Mouse (Mus musculus) limb, embryonic 14.5 days (tissue): ENCODE results near the gene Notum. TPM values are rescaled to one million over a fixed set of nuclear protein-coding genes. Genes with fewer than 3 reads are reported as not detected.

Experiments
- ATAC-seq: fragments of 200-750 bp; cut with Nextera tagmentation; 2 replicates; pipeline ENCODE4 v1.8.0; 2017; ENCODE audit warnings: low read depth, moderate number of reproducible peaks, moderate TSS enrichment; ENCODE audit not compliant: low FRiP score
- DNase-seq: peaks from one replicate; pipeline ENCODE4 v3.0.0-alpha.2; 2015; ENCODE audit warnings: low spot score
- H3K27ac ChIP-seq: fragments of 300-500 bp; sonication (generic); replicated peaks from 2 replicates; pipeline ENCODE4 v1.5.1; 2014; ENCODE audit warnings: low read depth, mild to moderate bottlenecking, low read length, moderate library complexity, mixed read lengths
- H3K27me3 ChIP-seq: fragments of 300-500 bp; sonication (generic); 2 replicates; pipeline ENCODE4 v1.6.1; 2014; ENCODE audit warnings: low read length, mixed read lengths; ENCODE audit not compliant: control insufficient read depth, insufficient read depth
- H3K36me3 ChIP-seq: fragments of 300-500 bp; sonication (generic); 2 replicates; pipeline ENCODE4 v1.6.1; 2014; ENCODE audit warnings: mild to moderate bottlenecking, low read length, moderate library complexity, mixed read lengths; ENCODE audit not compliant: control insufficient read depth, insufficient read depth
- H3K4me1 ChIP-seq: fragments of 300-500 bp; sonication (generic); 2 replicates; pipeline ENCODE4 v1.6.1; 2014; ENCODE audit warnings: antibody characterized with exemption, low read length, mixed read lengths; ENCODE audit not compliant: control insufficient read depth, insufficient read depth
- H3K4me2 ChIP-seq: fragments of 300-500 bp; sonication (generic); replicated peaks from 2 replicates; pipeline ENCODE4 v1.6.1; 2014; ENCODE audit warnings: low read depth, mild to moderate bottlenecking, low read length, moderate library complexity; ENCODE audit not compliant: severe bottlenecking
- H3K4me3 ChIP-seq: fragments of 300-500 bp; sonication (generic); replicated peaks from 2 replicates; pipeline ENCODE4 v1.5.1; 2014; ENCODE audit warnings: low read length
- H3K9ac ChIP-seq: fragments of 300-500 bp; sonication (generic); 2 replicates; pipeline ENCODE4 v1.6.1; 2014; ENCODE audit warnings: mild to moderate bottlenecking, low read depth, low read length, moderate library complexity; ENCODE audit not compliant: severe bottlenecking
- H3K9me3 ChIP-seq: fragments of 300-500 bp; sonication (generic); 2 replicates; pipeline ENCODE4 v1.6.1; 2016; ENCODE audit warnings: low read length; ENCODE audit not compliant: control insufficient read depth
- POLR2A ChIP-seq: fragments of 200-500 bp; IDR thresholded peaks from 2 replicates; pipeline ENCODE4 v1.8.0; 2012; ENCODE audit warnings: inconsistent platforms, mild to moderate bottlenecking, moderate library complexity, borderline replicate concordance; ENCODE audit not compliant: insufficient read depth, insufficient read length; ENCODE audit errors: extremely low read depth
- WGBS: fragments of 180-500 bp; shearing (Covaris S2); extraction: QIAGEN DNeasy Blood & Tissue Kit; methylation state at CpG from one replicate; pipeline ENCODE4 v1.1.7; 2014; 5-methylcytosine and 5-hydroxymethylcytosine counted together
- polyA plus RNA-seq, 2 experiments: library from polyadenylated mRNA; depleted of rRNA in 1 of 2; stranded (reverse) in 1 of 2; unstranded in 1 of 2; fragments of >200 nt; fragmentation: Nextera tagmentation in 1 of 2; extraction: Ambion mirVana in 1 of 2; gene quantifications; 2 replicates each; pipeline versions ENCODE4 v1.2.1 to v1.2.3; 2012 to 2014

Gene Notum
- polyA plus RNA-seq, 2 experiments, result 4.7 to 12.8 TPM

DNA sequence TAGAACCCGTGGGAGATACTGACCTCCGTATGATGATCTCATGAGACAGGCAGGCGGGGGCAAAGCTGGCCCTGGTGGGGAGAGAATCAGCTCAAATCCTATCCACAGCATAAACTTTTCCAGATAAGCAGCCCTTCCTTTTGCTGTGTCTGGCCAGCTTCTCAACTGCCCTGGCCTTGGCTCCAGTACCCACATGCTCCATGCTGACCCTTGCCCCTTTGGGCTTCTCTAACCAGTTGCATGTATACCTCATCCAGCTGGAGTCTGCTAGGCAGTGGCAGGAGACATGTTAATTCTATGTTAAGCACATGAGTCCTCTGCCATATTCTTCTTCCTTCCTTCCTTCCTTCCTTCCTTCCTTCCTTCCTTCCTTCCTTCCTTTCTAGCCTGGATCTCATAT lies 6.2 kb downstream of the Notum start:
- peaks cover 17% of the 10 kb centered on the region for H3K27me3 ChIP-seq
- no peak overlapping the region for H3K4me3 ChIP-seq
- WGBS, result 67% methylated on average over 3 of the region's 3 CpGs
- DNase-seq, result no peak
- no peak for TF ChIP-seq POLR2A
- H3K9ac ChIP-seq, result no peak overlapping the region
- ATAC-seq, result no peak
- H3K27ac ChIP-seq, result no peak overlapping the region
- H3K9me3 ChIP-seq, result no peaks in the 10 kb centered on the region
- no peaks in the 10 kb centered on the region; the same call in 1 of the 2 replicates for H3K4me1 ChIP-seq
- no peak overlapping the region for H3K4me2 ChIP-seq
- no peaks in the 10 kb centered on the region for H3K36me3 ChIP-seq

DNA sequence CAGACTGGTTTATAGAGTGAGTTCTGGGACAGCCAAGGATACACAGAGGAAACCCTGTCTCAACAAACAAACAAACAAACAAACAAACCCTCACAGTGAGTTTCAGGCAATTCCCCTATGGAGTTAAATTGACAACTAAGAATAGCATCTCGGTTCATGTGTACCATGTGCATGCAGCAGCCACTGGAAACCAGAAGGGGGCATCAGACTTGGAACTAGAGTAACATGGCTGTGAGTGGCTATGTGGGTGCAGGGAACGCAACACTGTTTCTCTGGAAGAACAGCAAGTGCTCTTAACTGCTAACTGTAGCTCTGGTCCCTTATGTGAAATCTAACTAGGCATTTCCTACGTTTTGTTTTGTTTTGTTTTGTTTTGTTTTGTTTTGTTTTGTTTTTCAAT lies 9.1 kb downstream of the Notum start:
- DNase-seq (no peak), ATAC-seq (no peak)
- H3K36me3 ChIP-seq, result no peaks in the 10 kb centered on the region
- no peak overlapping the region for H3K4me3 ChIP-seq
- no peak overlapping the region for H3K4me2 ChIP-seq
- no peaks in the 10 kb centered on the region for H3K27me3 ChIP-seq
- WGBS, result 73% methylated on average over 3 of the region's 3 CpGs
- no peak for TF ChIP-seq POLR2A
- H3K27ac ChIP-seq, result no peak overlapping the region
- H3K9me3 ChIP-seq, result no peaks in the 10 kb centered on the region
- no peaks in the 10 kb centered on the region for H3K4me1 ChIP-seq
- no peak overlapping the region for H3K9ac ChIP-seq

DNA sequence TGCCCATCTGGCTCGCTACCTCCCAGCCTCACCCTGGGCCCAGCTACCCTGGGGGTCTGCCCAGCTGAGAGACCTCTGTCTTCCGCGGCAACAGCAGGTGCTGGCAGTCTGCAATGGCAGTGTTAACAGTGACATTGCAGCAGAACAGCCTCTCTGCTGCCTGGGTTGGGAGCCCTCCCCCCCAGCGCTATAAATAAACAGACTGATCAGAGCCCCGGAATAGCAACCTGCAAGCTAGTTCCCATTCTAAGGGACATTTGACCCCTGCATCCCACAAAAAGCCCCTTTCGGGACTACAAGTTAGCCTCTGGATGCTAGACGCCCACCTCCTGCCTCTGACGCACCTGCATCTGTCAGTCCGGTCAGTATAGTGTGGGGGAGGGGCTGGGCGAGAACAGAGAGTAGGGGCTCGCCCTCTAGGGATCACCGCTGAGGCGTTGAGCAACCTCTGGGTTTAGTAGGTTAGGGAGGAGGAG lies 12.9 kb downstream of the Notum start, which contains the start of gene Myadml2:
Gene Myadml2, minus strand, starts transcription at position 158 of the 476 bp plus-strand sequence.
- Histone ChIP-seq H3K27me3 (no peaks in the 10 kb centered on the region), H3K4me2 (peak within 1 kb of the TSS; percentile 8; the same call in 1 of the 2 replicates), H3K4me1 (peaks cover 3% of the 10 kb centered on the region), H3K4me3 (no peak within 1 kb of the TSS), H3K9ac (no peak within 1 kb of the TSS), H3K36me3 (no peaks in the 10 kb centered on the region), H3K9me3 (no peaks in the 10 kb centered on the region), H3K27ac (no peak within 1 kb of the TSS)
- DNase-seq, result no peak
- TF ChIP-seq POLR2A, result no peak
- 4% methylated on average over 13 of the region's 13 CpGs for WGBS
- ATAC-seq, result no peak

DNA sequence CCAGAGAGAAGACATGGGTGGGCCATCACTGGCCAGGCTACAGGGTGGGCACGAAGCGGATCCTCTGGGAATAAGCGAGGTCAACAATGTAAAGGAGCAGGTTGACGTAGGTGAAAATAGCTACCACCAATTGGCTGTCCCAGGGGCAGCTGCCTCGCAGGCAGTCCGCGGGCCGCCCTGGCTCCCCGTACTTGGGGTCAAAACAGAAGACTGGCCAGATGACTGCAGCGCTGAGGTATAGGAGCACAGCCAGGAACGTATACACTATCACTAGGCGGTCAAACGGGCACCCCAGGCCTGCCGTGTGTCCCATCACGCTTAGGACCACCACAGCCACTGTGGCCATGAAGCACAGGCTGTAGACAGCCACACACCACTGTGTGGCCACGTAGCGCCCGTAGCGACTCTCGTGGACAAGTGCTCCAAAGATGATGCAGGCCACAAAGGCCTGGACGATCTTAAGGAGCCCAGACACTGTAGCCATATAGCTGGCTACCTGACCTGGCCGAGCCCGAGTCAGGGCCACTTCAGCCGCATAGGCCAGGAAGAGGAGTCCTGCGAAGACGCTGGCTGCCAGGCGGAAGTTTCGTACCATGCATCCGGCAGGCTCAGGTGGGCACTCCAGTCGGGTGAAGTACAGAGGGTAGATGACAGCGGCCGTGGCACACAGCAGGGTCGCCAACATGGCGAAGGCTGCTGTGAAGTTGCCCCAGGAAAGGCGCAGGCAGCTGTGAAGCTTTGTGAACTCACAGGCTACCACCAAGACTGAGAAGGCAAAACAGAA lies 13.7 kb downstream of the Notum start:
- no peaks in the 10 kb centered on the region for H3K36me3 ChIP-seq
- H3K4me1 ChIP-seq, result peaks cover 11% of the 10 kb centered on the region
- no peaks in the 10 kb centered on the region for H3K9me3 ChIP-seq
- H3K27ac ChIP-seq, result no peak overlapping the region
- no peaks in the 10 kb centered on the region for H3K27me3 ChIP-seq
- no peak overlapping the region for H3K4me3 ChIP-seq
- WGBS, result 80% methylated on average over 35 of the region's 35 CpGs
- no peak overlapping the region for H3K4me2 ChIP-seq
- H3K9ac ChIP-seq, result no peak overlapping the region
- no peak for TF ChIP-seq POLR2A
- no peak for DNase-seq
- no peak for ATAC-seq

DNA sequence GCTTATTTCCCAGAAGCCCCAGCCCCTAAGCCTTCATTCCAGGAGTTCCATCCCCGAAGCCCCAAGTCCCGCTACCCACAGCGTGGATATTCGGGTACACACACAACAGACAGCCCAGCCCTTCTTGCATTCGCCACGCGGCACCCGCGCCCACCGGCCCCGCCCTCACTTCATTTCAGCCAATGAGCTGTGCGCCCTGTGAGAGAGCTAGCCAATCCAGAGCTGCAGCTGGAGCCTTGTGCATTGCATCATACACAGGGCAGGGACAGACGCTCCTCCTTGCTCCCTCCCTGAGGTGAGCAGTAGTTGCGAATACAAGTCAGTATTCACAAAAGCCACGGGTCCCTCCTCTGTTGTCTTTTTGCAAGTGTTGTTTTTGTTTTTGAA lies 17.4 kb downstream of the Notum start, which contains the start of gene Pycr1:
Gene Pycr1, minus strand, starts transcription at position 169 of the 387 bp plus-strand sequence.
- peak; percentile 33; the same call in 1 of the 2 replicates for TF ChIP-seq POLR2A
- Histone ChIP-seq H3K27me3 (no peaks in the 10 kb centered on the region), H3K36me3 (no peaks in the 10 kb centered on the region), H3K4me1 (peaks cover 14% of the 10 kb centered on the region), H3K27ac (peak within 1 kb of the TSS; percentile 73), H3K9ac (peak within 1 kb of the TSS; percentile 73), H3K4me3 (peak within 1 kb of the TSS; percentile 53), H3K9me3 (no peaks in the 10 kb centered on the region), H3K4me2 (peak within 1 kb of the TSS; percentile 91)
- ATAC-seq (peak; percentile 99), DNase-seq (peak; percentile 93)
- WGBS, result 0% methylated on average over 15 of the region's 15 CpGs
